Mouse (Mus musculus): Measurements from ENCODE around the gene Cldn7. TPM values are rescaled to one million over a fixed set of nuclear protein-coding genes. Genes with fewer than 3 reads are reported as not detected.

The Cldn7 gene
- polyA plus RNA-seq, 1 experiment, result 63.7 TPM

- no peak overlapping the region for H3K4me3 ChIP-seq (replicated peaks; ENCODE audit: extremely low read depth, low read depth, low read length)
- DNase-seq, result no peak
- TF ChIP-seq POLR2A (IDR thresholded peaks at IDR 0.05; ENCODE audit: borderline replicate concordance, extremely low read depth, low read depth, low read length), result no peak
- no peak for TF ChIP-seq CTCF (IDR thresholded peaks at IDR 0.05; ENCODE audit: insufficient read depth, low read length)
- WGBS, result 81% methylated on average over 11 of the region's 11 CpGs
- H3K4me1 ChIP-seq (ENCODE audit: control insufficient read depth, insufficient read depth, low read length), result peaks cover 4% of the 10 kb centered on the region
Measured at GRCm38 (mm10) chr11:69994401-69995090, 30.0 kb downstream of the Cldn7 start.

GRCm38 (mm10) chr11:69995391-69995960, 30.9 kb downstream of the Cldn7 start, which contains the start of gene Phf23:
Phf23 (plus strand) TSS chr11:69995777.
- WGBS, result under 1% methylated on average over 36 of the region's 36 CpGs
- peak within 1 kb of the TSS; percentile 85 for H3K4me3 ChIP-seq (replicated peaks; ENCODE audit: extremely low read depth, low read depth, low read length)
- TF ChIP-seq CTCF (IDR thresholded peaks at IDR 0.05; ENCODE audit: insufficient read depth, low read length), result peak; percentile 25; the same call in 1 of the 2 replicates
- peak; percentile 65; the same call in 1 of the 2 replicates for TF ChIP-seq POLR2A (IDR thresholded peaks at IDR 0.05; ENCODE audit: borderline replicate concordance, extremely low read depth, low read depth, low read length)
- peak; percentile 96 for DNase-seq
- peaks cover 4% of the 10 kb centered on the region for H3K4me1 ChIP-seq (ENCODE audit: control insufficient read depth, insufficient read depth, low read length)

- Histone ChIP-seq H3K4me1 (ENCODE audit: control insufficient read depth, insufficient read depth, low read length) (peaks cover 10% of the 10 kb centered on the region), H3K4me3 (replicated peaks; ENCODE audit: extremely low read depth, low read depth, low read length) (peak overlapping the region; percentile 85)
- 2% methylated on average over 66 of the region's 66 CpGs for WGBS
- peak; percentile 60 for DNase-seq
- no peak for TF ChIP-seq CTCF (IDR thresholded peaks at IDR 0.05; ENCODE audit: insufficient read depth, low read length)
- TF ChIP-seq POLR2A (IDR thresholded peaks at IDR 0.05; ENCODE audit: borderline replicate concordance, extremely low read depth, low read depth, low read length), result no peak
Measured at GRCm38 (mm10) chr11:69996161-69997061, 31.8 kb downstream of the Cldn7 start.

GRCm38 (mm10) chr11:69997070-69997509, 32.5 kb downstream of the Cldn7 start:
- peaks cover 10% of the 10 kb centered on the region for H3K4me1 ChIP-seq (ENCODE audit: control insufficient read depth, insufficient read depth, low read length)
- H3K4me3 ChIP-seq (replicated peaks; ENCODE audit: extremely low read depth, low read depth, low read length), result peak overlapping the region; percentile 85
- DNase-seq, result peak; percentile 87
- 2% methylated on average over 41 of the region's 44 CpGs for whole genome bisulfite sequencing
- TF ChIP-seq CTCF (IDR thresholded peaks at IDR 0.05; ENCODE audit: insufficient read depth, low read length) (no peak), POLR2A (IDR thresholded peaks at IDR 0.05; ENCODE audit: borderline replicate concordance, extremely low read depth, low read depth, low read length) (peak; percentile 66; the same call in 1 of the 2 replicates)

DNA sequence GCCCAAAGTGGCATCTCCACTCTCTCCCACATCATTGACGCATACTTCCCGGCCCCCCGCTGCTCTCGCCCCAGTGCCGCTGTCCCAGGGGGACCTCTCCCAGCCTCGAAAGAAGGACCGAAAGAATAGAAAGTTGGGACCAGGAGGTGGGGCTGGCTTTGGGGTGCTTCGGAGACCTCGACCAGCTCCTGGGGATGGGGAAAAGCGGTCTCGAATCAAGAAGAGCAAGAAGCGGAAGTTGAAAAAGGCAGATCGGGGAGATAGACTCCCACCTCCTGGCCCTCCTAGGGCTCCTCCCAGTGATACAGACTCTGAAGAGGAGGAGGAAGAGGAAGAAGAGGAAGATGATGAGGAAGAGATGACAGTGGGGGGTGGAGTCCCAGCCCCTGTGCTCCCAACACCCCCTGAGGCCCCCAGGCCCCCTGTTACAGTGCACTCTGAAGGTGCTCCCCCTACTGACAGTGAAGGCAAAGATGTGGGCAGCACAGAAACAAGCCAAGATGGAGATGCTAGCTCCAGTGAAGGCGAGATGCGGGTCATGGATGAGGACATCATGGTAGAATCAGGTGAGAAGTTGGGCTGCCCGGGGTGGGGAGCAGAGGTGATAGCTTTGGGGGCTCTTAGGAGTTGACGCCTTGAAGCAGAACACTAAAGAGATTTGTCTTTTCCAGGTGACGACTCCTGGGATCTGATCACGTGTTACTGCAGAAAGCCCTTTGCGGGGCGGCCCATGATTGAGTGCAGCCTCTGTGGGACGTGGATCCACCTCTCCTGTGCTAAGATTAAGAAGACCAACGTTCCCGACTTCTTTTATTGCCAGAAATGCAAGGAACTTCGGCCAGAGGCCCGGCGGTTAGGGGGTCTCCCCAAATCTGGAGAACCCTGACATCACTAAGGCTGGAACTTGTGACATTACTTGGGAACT, 34.2 kb downstream of the Cldn7 start:
- 89% methylated on average over 27 of the region's 27 CpGs for WGBS
- no peak for DNase-seq

DNA sequence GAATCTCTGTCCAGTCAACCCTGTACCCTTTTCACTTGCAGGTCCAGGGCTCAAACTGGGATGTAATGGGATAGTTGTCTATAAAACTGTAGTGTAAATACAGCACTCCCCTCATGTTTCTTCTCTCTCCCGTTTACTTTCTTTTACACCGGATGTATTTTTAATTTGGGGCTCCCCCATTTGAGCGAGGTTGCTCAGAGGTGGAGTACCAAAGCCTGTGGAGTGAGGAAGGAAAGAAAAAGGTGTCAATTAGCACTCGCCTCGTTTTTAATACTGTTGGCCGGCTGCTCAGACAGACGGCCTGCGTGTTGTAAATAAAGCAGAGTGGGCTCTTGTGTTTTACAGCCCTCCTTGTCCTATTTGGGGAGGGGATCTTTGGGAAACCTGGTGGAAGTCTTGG, 35.1 kb downstream of the Cldn7 start:
- TF ChIP-seq POLR2A (IDR thresholded peaks at IDR 0.05; ENCODE audit: borderline replicate concordance, extremely low read depth, low read depth, low read length) (no peak), CTCF (IDR thresholded peaks at IDR 0.05; ENCODE audit: insufficient read depth, low read length) (no peak)
- Histone ChIP-seq H3K4me3 (replicated peaks; ENCODE audit: extremely low read depth, low read depth, low read length) (no peak overlapping the region), H3K4me1 (ENCODE audit: control insufficient read depth, insufficient read depth, low read length) (peaks cover 9% of the 10 kb centered on the region)
- 77% methylated on average over 8 of the region's 8 CpGs for whole genome bisulfite sequencing
- no peak for DNase-seq

More for the DNA sequence above, 34.2 kb downstream of the Cldn7 start:
- peaks cover 9% of the 10 kb centered on the region for H3K4me1 ChIP-seq (ENCODE audit: control insufficient read depth, insufficient read depth, low read length)
- TF ChIP-seq CTCF (IDR thresholded peaks at IDR 0.05; ENCODE audit: insufficient read depth, low read length) (no peak), POLR2A (IDR thresholded peaks at IDR 0.05; ENCODE audit: borderline replicate concordance, extremely low read depth, low read depth, low read length) (no peak)
- H3K4me3 ChIP-seq (replicated peaks; ENCODE audit: extremely low read depth, low read depth, low read length), result no peak overlapping the region

GRCm38 (mm10) chr11:70000396-70000898, 35.9 kb downstream of the Cldn7 start, which contains the start of gene Dvl2:
Dvl2 (plus strand) TSS chr11:70000595.
- Histone ChIP-seq H3K4me1 (ENCODE audit: control insufficient read depth, insufficient read depth, low read length) (peaks cover 9% of the 10 kb centered on the region), H3K4me3 (replicated peaks; ENCODE audit: extremely low read depth, low read depth, low read length) (peak within 1 kb of the TSS; percentile 90)
- no peak for TF ChIP-seq CTCF (IDR thresholded peaks at IDR 0.05; ENCODE audit: insufficient read depth, low read length)
- peak; percentile 97 for TF ChIP-seq POLR2A (IDR thresholded peaks at IDR 0.05; ENCODE audit: borderline replicate concordance, extremely low read depth, low read depth, low read length)
- WGBS, result 1% methylated on average over 48 of the region's 48 CpGs
- DNase-seq, result peak; percentile 80

DNA sequence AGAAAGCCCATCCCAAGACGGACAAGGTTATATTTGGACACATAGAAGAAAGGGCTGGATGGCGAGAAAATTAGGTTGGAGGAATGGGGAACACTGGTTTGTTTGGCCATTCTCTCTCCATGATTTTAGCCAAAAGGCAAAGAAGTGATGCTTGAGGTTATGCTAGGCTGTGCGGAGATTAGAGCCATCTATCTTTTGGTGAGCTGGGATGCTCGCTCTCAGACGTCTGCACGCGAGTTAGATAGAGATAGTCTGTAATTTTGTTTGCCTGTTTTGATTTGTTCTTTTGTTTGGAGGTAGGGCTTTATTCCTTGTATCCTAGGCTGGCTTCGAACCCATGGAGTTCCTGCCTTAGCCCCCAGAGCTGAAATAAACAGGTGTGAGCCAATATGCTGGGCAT, 36.6 kb downstream of the Cldn7 start:
- Histone ChIP-seq H3K4me1 (ENCODE audit: control insufficient read depth, insufficient read depth, low read length) (peaks cover 9% of the 10 kb centered on the region), H3K4me3 (replicated peaks; ENCODE audit: extremely low read depth, low read depth, low read length) (peak overlapping the region; percentile 90)
- DNase-seq, result no peak
- WGBS, result 11% methylated on average over 8 of the region's 8 CpGs
- TF ChIP-seq CTCF (IDR thresholded peaks at IDR 0.05; ENCODE audit: insufficient read depth, low read length), result no peak
- TF ChIP-seq POLR2A (IDR thresholded peaks at IDR 0.05; ENCODE audit: borderline replicate concordance, extremely low read depth, low read depth, low read length), result no peak
